Mouse (Mus musculus): ENCODE results near the gene Dlg2.

DNA sequence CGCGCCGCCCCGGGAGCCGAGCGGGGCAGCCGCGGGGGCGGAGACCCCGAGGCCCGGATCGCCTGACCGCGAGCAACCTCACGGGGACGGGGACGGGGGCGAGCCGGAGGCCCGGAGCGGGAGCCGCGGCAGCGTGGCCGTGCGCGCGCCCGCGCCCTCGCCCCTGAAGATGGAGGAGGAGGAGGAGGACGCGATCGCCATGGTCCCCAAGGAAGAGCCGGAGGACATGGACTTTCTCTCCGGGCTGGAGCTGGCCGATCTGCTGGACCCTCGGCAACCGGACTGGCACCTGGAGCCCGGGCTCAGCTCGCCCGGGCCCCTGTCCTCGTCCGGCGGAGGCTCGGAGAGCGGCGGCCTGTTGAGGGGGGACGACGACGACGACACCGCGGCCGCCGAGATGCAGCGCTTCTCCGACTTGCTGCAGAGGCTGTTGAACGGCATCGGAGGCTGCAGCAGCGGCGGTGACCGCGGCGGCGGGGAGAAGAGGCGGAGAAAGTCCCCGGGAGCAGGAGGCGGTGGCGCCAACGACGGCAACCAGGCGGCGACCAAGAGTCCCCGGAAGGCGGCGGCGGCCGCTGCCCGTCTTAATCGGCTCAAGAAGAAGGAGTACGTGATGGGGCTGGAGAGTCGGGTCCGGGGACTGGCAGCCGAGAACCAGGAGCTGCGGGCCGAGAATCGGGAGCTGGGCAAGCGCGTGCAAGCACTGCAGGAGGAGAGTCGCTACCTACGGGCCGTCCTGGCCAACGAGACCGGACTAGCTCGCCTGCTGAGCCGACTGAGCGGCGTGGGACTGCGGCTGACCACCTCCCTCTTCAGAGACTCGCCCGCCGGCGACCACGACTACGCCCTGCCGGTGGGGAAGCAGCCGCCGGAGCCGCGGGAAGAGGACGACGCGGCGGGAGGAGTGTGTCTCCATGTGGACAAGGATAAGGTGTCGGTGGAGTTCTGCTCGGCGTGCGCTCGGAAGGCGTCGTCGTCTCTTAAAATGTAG lies 33.1 kb upstream of the Dlg2 start:
- TF ChIP-seq CTCF (IDR thresholded peaks at IDR 0.05; ENCODE audit: borderline replicate concordance, insufficient read depth, low read depth, low read length): no peak
- TF ChIP-seq POLR2A (IDR thresholded peaks at IDR 0.05; ENCODE audit: borderline replicate concordance, insufficient read depth, low read length): no peak
